13 mouse cellular contexts compared by ENCODE assay signal in genomic region chr13:92987691-92988090, GRCm38 (mm10).
DNase-seq lines count a peak whose midpoint lies in the region; ATAC-seq and TF ChIP-seq lines count a peak whose summit lies in the region.
"Had no signal": no experiment of that assay in that cellular context is flagged by ENCODE, and none has a peak within 500 bp of the region (broad histone marks: within the 10 kb centered on the region; RNA-seq: fewer than 3 reads in every experiment).

No protein-coding gene starts in this region.

- peak; percentile 24 to 51 for DNase-seq in cerebellum, adult 2 months
- no peak for DNase-seq in cerebellum, postnatal 4 days (ENCODE audit: low spot score in 2 of 2)
- DNase-seq in hindbrain, postnatal 0 days (ENCODE audit: low spot score), result no peak
- no peak for DNase-seq in hindbrain, embryonic 11.5 days (ENCODE audit: low spot score)
- peak; percentile 63 for DNase-seq in Muller cell, postnatal 12 days (ENCODE audit: inconsistent ontology term)
- peak; percentile 21 for DNase-seq in adrenal gland, postnatal 25 days
- no peak for DNase-seq in gastrocnemius, postnatal 36 days
- DNase-seq: B cell, adult 2 months; heart, postnatal 14 days; lung, postnatal 14 days had no signal

- no peak overlapping the region for H3K4me3 ChIP-seq in cerebellum, adult 2 months (replicated peaks; ENCODE audit: insufficient read depth, low read depth, low read length)
- H3K4me3 ChIP-seq in hindbrain, postnatal 0 days (ENCODE audit: low read length), result no peak overlapping the region
- H3K4me3 ChIP-seq in hindbrain, embryonic 11.5 days (ENCODE audit: low read depth, low read length), result no peak overlapping the region
- no peak overlapping the region for H3K4me3 ChIP-seq in midbrain, embryonic 16.5 days (ENCODE audit: low read depth, low read length)

- H3K27me3 ChIP-seq in cerebellum, adult 2 months (ENCODE audit: control insufficient read depth, insufficient read depth, low read length), result no peaks in the 10 kb centered on the region
- H3K27me3 ChIP-seq in hindbrain, postnatal 0 days (ENCODE audit: insufficient read depth, low read length), result no peaks in the 10 kb centered on the region
- no peaks in the 10 kb centered on the region for H3K27me3 ChIP-seq in hindbrain, embryonic 11.5 days (ENCODE audit: control insufficient read depth, insufficient read depth, low read length)
- H3K27me3 ChIP-seq in midbrain, embryonic 16.5 days (ENCODE audit: control insufficient read depth, insufficient read depth, low read depth, low read length), result no peaks in the 10 kb centered on the region
- H3K27me3 ChIP-seq: embryonic facial prominence, embryonic 12.5 days; neural tube, embryonic 15.5 days had no signal

- ATAC-seq in hindbrain, postnatal 0 days, result 0 out of 2 replicates have a peak, but pooled peaks have one; percentile 32
- no peak for ATAC-seq in hindbrain, embryonic 11.5 days (ENCODE audit: low FRiP score)
- ATAC-seq in midbrain, embryonic 16.5 days, result no peak

- TF ChIP-seq POLR2A in cerebellum, adult 2 months (IDR thresholded peaks at IDR 0.05; ENCODE audit: borderline replicate concordance, insufficient read depth, low read length), result no peak

- H3K27ac ChIP-seq in cerebellum, adult 2 months (ENCODE audit: insufficient read depth, low read length), result no peak overlapping the region
- H3K27ac ChIP-seq in hindbrain, postnatal 0 days, result no peak overlapping the region
- no peak overlapping the region for H3K27ac ChIP-seq in hindbrain, embryonic 11.5 days (ENCODE audit: low read depth, low read length)
- no peak overlapping the region for H3K27ac ChIP-seq in midbrain, embryonic 16.5 days (ENCODE audit: low read length)
- H3K27ac ChIP-seq: embryonic facial prominence, embryonic 12.5 days; neural tube, embryonic 15.5 days had no signal

- no peaks in the 10 kb centered on the region for H3K36me3 ChIP-seq in hindbrain, postnatal 0 days (ENCODE audit: insufficient read depth, low read length)
- no peaks in the 10 kb centered on the region for H3K36me3 ChIP-seq in hindbrain, embryonic 11.5 days (ENCODE audit: control insufficient read depth, insufficient read depth, low read length)
- no peaks in the 10 kb centered on the region for H3K36me3 ChIP-seq in midbrain, embryonic 16.5 days (ENCODE audit: control insufficient read depth, insufficient read depth, low read length)
- H3K36me3 ChIP-seq: embryonic facial prominence, embryonic 12.5 days; neural tube, embryonic 15.5 days had no signal

- no peak for TF ChIP-seq CTCF in cerebellum, adult 2 months (IDR thresholded peaks at IDR 0.05; ENCODE audit: borderline replicate concordance, insufficient read depth, low read depth, low read length)
- no peak for TF ChIP-seq CTCF in hindbrain, postnatal 0 days (IDR thresholded peaks at IDR 0.05; ENCODE audit: low read depth)

- WGBS in cerebellum, adult 2 months, result 81% methylated on average over 6 of the region's 6 CpGs
- 85% methylated on average over 6 of the region's 6 CpGs for WGBS in hindbrain, postnatal 0 days
- WGBS in hindbrain, embryonic 11.5 days, result 92% methylated on average over 6 of the region's 6 CpGs
- WGBS in midbrain, embryonic 16.5 days, result 96% methylated on average over 6 of the region's 6 CpGs

- intact Hi-C loops in gastrocnemius, postnatal 36 days (cut with DNase I), result loop anchor here (2.0 to 10.0 kb wide), 5 partner anchors 65 to 727 kb away; partner anchors contain the start of gene Cmya5

- no peak overlapping the region for H3K9ac ChIP-seq in hindbrain, postnatal 0 days (replicated peaks; ENCODE audit: low read length)
- no peak overlapping the region for H3K9ac ChIP-seq in hindbrain, embryonic 11.5 days (ENCODE audit: low read depth, low read length)
- H3K9ac ChIP-seq in midbrain, embryonic 16.5 days (ENCODE audit: low read depth, low read length), result no peak overlapping the region
- H3K9ac ChIP-seq: embryonic facial prominence, embryonic 12.5 days had no signal

- H3K4me1 ChIP-seq in cerebellum, adult 2 months (ENCODE audit: control insufficient read depth, insufficient read depth, low read length), result peaks cover 3% of the 10 kb centered on the region
- no peaks in the 10 kb centered on the region for H3K4me1 ChIP-seq in hindbrain, postnatal 0 days (ENCODE audit: insufficient read depth, low read length)
- H3K4me1 ChIP-seq in hindbrain, embryonic 11.5 days (replicated peaks; ENCODE audit: control insufficient read depth, insufficient read depth, low read length), result no peaks in the 10 kb centered on the region
- no peaks in the 10 kb centered on the region for H3K4me1 ChIP-seq in midbrain, embryonic 16.5 days (ENCODE audit: control insufficient read depth, insufficient read depth, low read length)

- H3K4me2 ChIP-seq in hindbrain, postnatal 0 days (ENCODE audit: low read depth, low read length), result no peak overlapping the region
- H3K4me2 ChIP-seq in hindbrain, embryonic 11.5 days (replicated peaks; ENCODE audit: low read depth, low read length), result no peak overlapping the region
- no peak overlapping the region for H3K4me2 ChIP-seq in midbrain, embryonic 16.5 days (ENCODE audit: low read length)

- no peaks in the 10 kb centered on the region for H3K9me3 ChIP-seq in hindbrain, postnatal 0 days (ENCODE audit: low read length)
- H3K9me3 ChIP-seq in hindbrain, embryonic 11.5 days (ENCODE audit: control insufficient read depth, low read length), result no peaks in the 10 kb centered on the region
- H3K9me3 ChIP-seq in midbrain, embryonic 16.5 days (replicated peaks; ENCODE audit: control insufficient read depth, low read length, poor library complexity, severe bottlenecking), result no peaks in the 10 kb centered on the region
- H3K9me3 ChIP-seq: embryonic facial prominence, embryonic 12.5 days; neural tube, embryonic 15.5 days had no signal

Comparison
In these comparisons a context has a peak if more than half of its experiments do, and no peak if none do; other contexts are left out.
1. DNase-seq: peak in cerebellum, adult 2 months (2 of 2), Muller cell, postnatal 12 days (single experiment) and adrenal gland, postnatal 25 days (single experiment); none in cerebellum, postnatal 4 days (0 of 2), hindbrain, postnatal 0 days (single experiment), hindbrain, embryonic 11.5 days (single experiment) and gastrocnemius, postnatal 36 days (0 of 2).